Mouse (Mus musculus): Measurements from ENCODE around the gene Vstm2a. TPM values are rescaled to one million over a fixed set of nuclear protein-coding genes. Genes with fewer than 3 reads are reported as not detected.
A peak's percentile ranks its signal among the peaks of the same experiment; 100 is the strongest.

The Vstm2a gene
- polyA plus RNA-seq, 1 experiment from 2014 or later = 15.0 TPM

DNA sequence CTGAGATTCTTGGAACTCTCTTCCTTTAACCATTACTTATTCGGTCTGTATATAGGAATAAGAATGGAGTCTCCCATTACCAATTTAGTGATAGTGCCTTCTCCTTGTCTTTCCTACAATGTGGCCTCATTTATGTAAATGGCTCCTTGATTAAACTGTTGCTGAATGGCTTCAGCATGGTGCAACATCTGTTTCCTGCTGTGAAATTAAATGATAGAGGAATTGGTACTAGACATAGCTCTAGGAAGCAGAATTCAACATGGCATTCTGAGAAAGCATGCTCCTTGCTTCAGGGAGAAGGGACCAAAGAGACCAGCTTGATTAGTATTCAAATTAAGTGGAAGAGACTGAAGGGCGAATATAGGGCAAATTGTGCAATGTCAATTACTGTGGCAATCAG is 57.6 kb downstream of the Vstm2a start:
- H3K27ac ChIP-seq = no peak overlapping the region
- WGBS = 81% methylated on average over 2 of the region's 2 CpGs
- peak; percentile 25; the same call in 1 of the 2 replicates for ATAC-seq (ENCODE audit: low FRiP score, low read depth)

DNA sequence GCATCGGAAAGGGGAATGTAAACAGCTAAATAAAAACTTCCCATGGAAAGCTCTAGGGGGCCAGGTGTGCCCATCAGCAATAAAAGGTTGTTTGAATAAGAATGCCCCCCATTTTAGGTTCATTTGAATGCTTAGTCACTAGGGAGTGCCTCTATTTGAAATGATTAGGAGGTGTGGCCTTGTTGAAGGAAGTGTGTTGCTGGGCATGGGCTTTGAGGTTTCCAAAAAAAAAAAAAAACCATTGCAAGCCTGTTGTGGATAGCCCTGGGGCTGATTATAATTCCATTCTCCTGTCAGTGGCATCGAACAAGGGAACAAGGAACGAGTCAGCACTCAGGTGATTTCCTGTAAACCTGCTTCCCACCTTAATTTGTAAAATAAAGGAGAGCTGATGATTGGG is 87.7 kb downstream of the Vstm2a start:
- Histone ChIP-seq H3K4me3 (no peak overlapping the region), H3K9ac (no peak overlapping the region), H3K4me1 (no peaks in the 10 kb centered on the region), H3K27me3 (replicated peaks) (no peaks in the 10 kb centered on the region), H3K9me3 (no peaks in the 10 kb centered on the region), H3K36me3 (no peaks in the 10 kb centered on the region), H3K27ac (no peak overlapping the region), H3K4me2 (replicated peaks) (no peak overlapping the region)
- WGBS = 34% methylated on average over 3 of the region's 3 CpGs
- ATAC-seq (ENCODE audit: low FRiP score, low read depth) = no peak

More for the DNA sequence above, 57.6 kb downstream of the Vstm2a start:
- Histone ChIP-seq H3K4me1 (no peaks in the 10 kb centered on the region), H3K9ac (no peak overlapping the region), H3K4me3 (no peak overlapping the region), H3K4me2 (replicated peaks) (no peak overlapping the region), H3K27me3 (replicated peaks) (no peaks in the 10 kb centered on the region), H3K9me3 (no peaks in the 10 kb centered on the region), H3K36me3 (no peaks in the 10 kb centered on the region)

DNA sequence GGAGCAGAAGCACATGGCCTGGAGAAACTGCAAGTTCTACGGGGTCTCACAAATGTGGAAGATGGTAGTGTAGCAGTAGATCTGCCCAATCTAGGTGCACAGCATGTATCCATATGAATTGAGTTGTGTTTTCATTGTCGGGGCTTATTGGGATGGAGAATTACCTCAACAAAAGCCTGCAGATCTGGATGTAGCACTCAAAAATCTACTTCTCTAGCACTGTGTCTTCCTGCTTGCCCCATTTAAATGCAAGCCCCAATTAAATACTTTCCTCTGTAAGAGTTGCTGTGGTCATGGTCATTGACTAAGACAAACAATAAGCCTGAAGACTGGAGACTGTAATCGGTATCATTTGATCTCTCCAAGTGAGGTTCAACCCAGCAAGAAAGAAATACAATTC is 88.2 kb downstream of the Vstm2a start:
- ATAC-seq (ENCODE audit: low FRiP score, low read depth) = no peak
- Histone ChIP-seq H3K27me3 (replicated peaks) (no peaks in the 10 kb centered on the region), H3K27ac (no peak overlapping the region), H3K4me3 (no peak overlapping the region), H3K9me3 (no peaks in the 10 kb centered on the region), H3K4me2 (replicated peaks) (no peak overlapping the region), H3K4me1 (no peaks in the 10 kb centered on the region), H3K36me3 (no peaks in the 10 kb centered on the region), H3K9ac (no peak overlapping the region)
- 74% methylated on average over 3 of the region's 3 CpGs for WGBS

DNA sequence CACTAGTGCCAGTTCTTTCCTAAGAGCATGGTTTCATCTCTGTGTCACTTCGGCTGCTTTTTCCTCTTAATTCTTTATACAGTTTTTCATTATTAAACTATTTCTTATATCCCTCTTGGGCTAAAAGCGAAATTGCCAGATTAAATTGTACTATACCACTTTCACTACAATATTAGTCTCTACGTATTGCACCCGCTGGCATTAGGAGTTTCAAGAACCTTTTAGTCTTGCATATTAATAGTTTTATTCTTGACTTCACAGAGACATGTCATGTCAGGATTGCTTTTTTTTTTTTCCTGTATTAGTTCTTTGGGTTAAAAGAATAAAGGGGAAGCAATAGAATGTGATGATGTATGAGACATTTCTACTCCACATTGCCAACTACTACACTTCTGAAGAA is 94.4 kb downstream of the Vstm2a start:
- 92% methylated on average over 4 of the region's 4 CpGs for WGBS
- H3K9ac ChIP-seq = no peak overlapping the region
- no peak for ATAC-seq (ENCODE audit: low FRiP score, low read depth)
- H3K27me3 ChIP-seq (replicated peaks) = no peaks in the 10 kb centered on the region
- H3K27ac ChIP-seq = no peak overlapping the region
- H3K4me1 ChIP-seq = no peaks in the 10 kb centered on the region
- no peak overlapping the region for H3K4me2 ChIP-seq (replicated peaks)
- no peaks in the 10 kb centered on the region for H3K9me3 ChIP-seq
- H3K4me3 ChIP-seq = no peak overlapping the region
- no peaks in the 10 kb centered on the region for H3K36me3 ChIP-seq

DNA sequence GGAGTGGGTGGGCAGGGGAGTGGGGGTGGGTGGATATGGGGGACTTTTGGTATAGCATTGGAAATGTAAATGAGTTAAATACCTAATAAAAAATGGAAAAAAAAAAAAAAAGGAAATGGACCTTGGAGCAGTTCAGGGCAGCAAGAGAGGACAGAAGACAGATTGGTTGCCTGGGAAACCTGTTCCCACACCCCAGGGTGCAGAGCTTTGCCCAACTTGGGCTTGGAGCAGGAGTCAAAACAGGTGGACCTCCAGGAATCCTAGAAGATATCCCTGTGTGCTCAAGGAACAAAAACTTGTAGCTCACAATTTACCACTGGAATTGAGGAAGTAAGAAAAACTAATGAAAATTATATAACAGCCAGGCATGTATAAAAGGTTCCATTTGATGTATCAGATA is 96.8 kb downstream of the Vstm2a start:
- no peak overlapping the region for H3K4me3 ChIP-seq
- no peak overlapping the region for H3K4me2 ChIP-seq (replicated peaks)
- H3K27ac ChIP-seq = no peak overlapping the region
- no peaks in the 10 kb centered on the region for H3K36me3 ChIP-seq
- no peaks in the 10 kb centered on the region for H3K27me3 ChIP-seq (replicated peaks)
- no peak for ATAC-seq (ENCODE audit: low FRiP score, low read depth)
- H3K9me3 ChIP-seq = no peaks in the 10 kb centered on the region
- no peak overlapping the region for H3K9ac ChIP-seq
- H3K4me1 ChIP-seq = no peaks in the 10 kb centered on the region

DNA sequence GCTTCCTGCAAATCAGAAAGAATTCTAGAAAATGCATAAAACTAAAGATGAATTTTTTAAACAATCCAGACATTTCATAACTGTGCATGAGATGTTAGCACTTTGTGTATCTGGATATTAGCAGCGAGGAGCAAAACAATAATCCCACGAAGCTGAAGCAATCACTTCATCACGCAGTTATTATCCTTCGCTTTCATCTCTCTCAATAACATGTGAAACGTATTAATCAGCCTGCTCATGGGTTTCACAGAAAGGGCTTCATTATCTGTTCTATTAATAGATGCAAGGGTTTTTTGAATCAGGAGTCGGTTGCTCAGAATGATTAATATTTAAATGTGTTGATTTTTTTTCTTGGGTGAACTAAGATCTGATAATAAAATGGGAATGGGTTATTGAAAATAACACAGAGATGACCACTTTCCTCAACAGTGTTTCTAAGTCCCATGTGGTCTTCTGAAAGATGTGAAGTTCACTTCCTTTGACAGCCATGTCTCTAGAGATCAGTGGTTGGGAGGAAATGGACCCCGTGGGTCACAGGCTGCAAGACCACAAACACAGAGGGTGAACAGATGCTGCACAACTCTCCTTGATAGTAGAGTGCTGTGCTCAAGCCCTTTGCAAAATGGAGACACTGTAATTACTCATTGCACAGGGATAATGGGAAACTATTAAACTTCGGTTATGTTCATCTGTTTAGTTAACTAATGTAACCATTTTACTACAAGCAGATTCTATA is 109.5 kb downstream of the Vstm2a start:
- H3K27me3 ChIP-seq (replicated peaks) = no peaks in the 10 kb centered on the region
- no peak overlapping the region for H3K9ac ChIP-seq
- WGBS = 78% methylated on average over 8 of the region's 8 CpGs
- no peak overlapping the region for H3K27ac ChIP-seq
- H3K4me2 ChIP-seq (replicated peaks) = no peak overlapping the region
- no peak for ATAC-seq (ENCODE audit: low FRiP score, low read depth)
- no peaks in the 10 kb centered on the region for H3K4me1 ChIP-seq
- H3K9me3 ChIP-seq = no peaks in the 10 kb centered on the region
- no peaks in the 10 kb centered on the region for H3K36me3 ChIP-seq
- H3K4me3 ChIP-seq = no peak overlapping the region

DNA sequence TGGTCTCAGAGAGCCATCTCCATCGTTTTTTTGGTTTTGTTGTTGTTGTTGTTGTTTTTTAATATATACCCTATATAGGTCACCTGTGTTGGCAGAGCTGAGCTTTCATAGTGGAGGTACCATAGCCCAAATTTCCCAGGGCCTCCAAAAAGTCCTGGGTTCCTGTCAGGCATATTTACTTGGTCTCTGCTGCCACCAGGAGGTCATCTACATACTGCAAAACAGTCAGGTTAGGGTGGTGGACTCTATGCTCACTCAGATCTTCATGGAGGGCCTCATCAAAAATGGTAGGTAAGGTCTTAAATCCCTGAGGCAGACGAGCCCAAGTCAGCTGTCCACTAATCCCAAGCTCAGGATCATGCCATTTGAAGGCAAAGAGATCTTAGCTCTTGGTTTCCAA is 146.1 kb downstream of the Vstm2a start:
- no peaks in the 10 kb centered on the region for H3K27me3 ChIP-seq (replicated peaks)
- ATAC-seq (ENCODE audit: low FRiP score, low read depth) = no peak
- H3K27ac ChIP-seq = no peak overlapping the region
- WGBS = 50% methylated on average over 2 of the region's 2 CpGs
- no peak overlapping the region for H3K4me3 ChIP-seq
- H3K9ac ChIP-seq = no peak overlapping the region
- H3K4me1 ChIP-seq = no peaks in the 10 kb centered on the region
- no peaks in the 10 kb centered on the region for H3K36me3 ChIP-seq
- H3K4me2 ChIP-seq (replicated peaks) = no peak overlapping the region
- H3K9me3 ChIP-seq = no peaks in the 10 kb centered on the region

DNA sequence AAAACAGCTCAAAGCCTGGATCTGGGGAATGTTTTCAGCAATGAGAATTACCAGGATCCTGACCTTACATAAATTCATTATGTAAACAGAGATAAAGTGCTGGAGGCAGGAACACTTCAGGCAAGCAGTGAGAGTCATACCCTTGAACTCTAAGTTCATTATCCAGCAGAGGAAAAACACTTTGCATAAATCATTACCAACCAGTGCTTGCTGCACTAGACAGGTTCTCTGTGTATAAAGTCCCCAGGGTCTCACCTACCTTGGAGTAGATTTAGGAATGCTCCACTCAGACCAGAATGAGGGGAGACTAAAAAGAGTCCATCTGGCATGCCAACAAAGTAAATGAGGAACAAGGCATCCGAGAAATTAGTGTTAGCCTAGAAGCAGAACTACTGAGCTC is 154.2 kb downstream of the Vstm2a start:
- Histone ChIP-seq H3K27ac (no peak overlapping the region), H3K9me3 (no peaks in the 10 kb centered on the region), H3K4me3 (no peak overlapping the region), H3K4me2 (replicated peaks) (no peak overlapping the region), H3K36me3 (no peaks in the 10 kb centered on the region), H3K4me1 (no peaks in the 10 kb centered on the region), H3K9ac (no peak overlapping the region), H3K27me3 (replicated peaks) (no peaks in the 10 kb centered on the region)
- 84% methylated on average over 1 of the region's 1 CpGs for WGBS
- ATAC-seq (ENCODE audit: low FRiP score, low read depth) = no peak

DNA sequence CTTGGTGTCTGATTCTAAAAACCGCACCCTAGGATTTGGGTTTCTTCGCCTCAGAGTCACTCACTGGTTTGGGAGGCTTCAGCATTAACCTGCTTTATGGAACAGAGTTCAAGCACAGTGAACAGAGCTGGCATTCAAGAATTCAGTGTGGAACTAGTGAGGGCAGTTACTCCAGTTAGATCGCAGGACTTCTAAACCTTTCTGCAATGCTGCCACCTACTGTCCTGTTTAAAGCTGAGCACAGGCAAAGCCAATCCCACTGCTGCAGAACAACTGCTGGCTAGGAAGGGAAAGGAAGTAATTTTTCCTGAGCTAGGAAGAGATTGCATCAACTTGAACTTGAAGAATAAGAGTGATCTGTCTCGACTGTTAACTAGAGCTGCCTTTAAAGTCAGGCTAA is 155.1 kb downstream of the Vstm2a start:
- H3K27ac ChIP-seq = no peak overlapping the region
- no peaks in the 10 kb centered on the region for H3K9me3 ChIP-seq
- no peaks in the 10 kb centered on the region for H3K36me3 ChIP-seq
- H3K4me2 ChIP-seq (replicated peaks) = no peak overlapping the region
- no peaks in the 10 kb centered on the region for H3K4me1 ChIP-seq
- no peak overlapping the region for H3K4me3 ChIP-seq
- H3K9ac ChIP-seq = no peak overlapping the region
- WGBS = 32% methylated on average over 4 of the region's 4 CpGs
- H3K27me3 ChIP-seq (replicated peaks) = no peaks in the 10 kb centered on the region
- ATAC-seq (ENCODE audit: low FRiP score, low read depth) = peak; percentile 76

DNA sequence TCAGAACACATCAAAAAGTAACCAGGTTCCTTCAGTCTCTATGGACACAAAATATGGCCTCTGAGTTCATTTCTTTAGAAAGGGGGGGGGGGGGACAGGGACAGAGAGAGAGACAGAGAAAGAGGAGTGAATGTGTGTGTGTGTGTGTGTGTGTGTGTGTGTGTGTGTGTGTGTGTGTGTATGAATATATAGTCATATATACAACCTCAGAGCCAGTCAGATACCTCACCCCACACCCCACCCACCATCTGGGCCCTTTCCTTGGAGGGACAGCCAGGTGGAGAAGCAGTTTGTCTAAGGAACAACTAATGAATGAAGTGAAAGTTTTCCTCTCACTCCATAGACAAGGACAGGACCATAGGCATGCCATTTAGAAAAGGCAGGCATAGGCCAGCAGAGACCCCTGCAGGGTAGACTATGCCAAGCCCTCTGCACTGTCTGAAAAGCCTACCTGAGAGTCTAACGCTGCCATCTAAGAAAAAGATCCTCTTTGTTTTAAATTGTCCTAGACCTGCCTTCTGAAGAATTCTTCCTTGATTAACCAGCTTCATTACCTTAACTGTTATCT is 155.6 kb downstream of the Vstm2a start:
- no peak for ATAC-seq (ENCODE audit: low FRiP score, low read depth)
- no peak overlapping the region for H3K9ac ChIP-seq
- WGBS = 51% methylated on average over 1 of the region's 1 CpGs
- H3K27me3 ChIP-seq (replicated peaks) = no peaks in the 10 kb centered on the region
- H3K27ac ChIP-seq = no peak overlapping the region
- no peaks in the 10 kb centered on the region for H3K9me3 ChIP-seq
- no peak overlapping the region for H3K4me2 ChIP-seq (replicated peaks)
- no peak overlapping the region for H3K4me3 ChIP-seq
- no peaks in the 10 kb centered on the region for H3K36me3 ChIP-seq
- H3K4me1 ChIP-seq = no peaks in the 10 kb centered on the region

DNA sequence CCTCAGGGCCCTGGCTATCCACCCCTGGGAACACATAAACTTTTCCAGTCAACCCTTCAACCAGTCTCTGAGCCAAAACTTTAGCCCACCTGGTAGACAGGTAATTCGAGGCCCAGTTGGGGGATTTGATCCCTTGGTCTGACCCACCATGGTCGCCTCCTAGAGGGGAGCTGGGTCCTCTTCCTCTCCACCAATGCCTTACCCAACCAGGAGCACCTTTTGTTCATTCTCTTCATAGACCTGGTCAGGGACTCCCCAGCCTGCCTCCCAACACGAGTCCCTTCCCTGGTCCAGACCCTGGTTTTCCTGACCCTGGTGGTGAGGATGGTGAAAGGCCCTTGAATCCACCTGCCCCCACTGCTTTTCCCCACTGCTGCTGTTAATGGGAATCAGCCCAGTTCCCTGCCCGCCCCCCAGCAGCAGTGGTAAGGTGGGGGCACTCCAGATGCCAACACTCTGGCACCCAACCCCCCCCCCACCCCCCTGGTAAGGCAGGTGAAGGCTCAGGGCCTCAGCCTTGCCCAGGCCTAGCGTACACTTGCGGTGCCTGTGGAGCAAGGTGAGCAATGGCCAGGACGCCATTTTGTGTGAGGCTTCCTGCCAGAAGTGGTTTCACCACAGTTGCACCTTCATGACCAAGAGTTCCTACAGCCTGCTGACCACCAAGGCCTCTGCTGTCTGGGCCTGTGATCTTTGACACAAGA is 182.2 kb downstream of the Vstm2a start:
- H3K9ac ChIP-seq = no peak overlapping the region
- peak; percentile 44; the same call in 1 of the 2 replicates for ATAC-seq (ENCODE audit: low FRiP score, low read depth)
- H3K36me3 ChIP-seq = no peaks in the 10 kb centered on the region
- no peaks in the 10 kb centered on the region for H3K27me3 ChIP-seq (replicated peaks)
- 91% methylated on average over 7 of the region's 7 CpGs for WGBS
- no peaks in the 10 kb centered on the region for H3K4me1 ChIP-seq
- H3K4me3 ChIP-seq = no peak overlapping the region
- H3K9me3 ChIP-seq = no peaks in the 10 kb centered on the region
- H3K27ac ChIP-seq = no peak overlapping the region
- no peak overlapping the region for H3K4me2 ChIP-seq (replicated peaks)

Measured in neural tube, embryonic 12.5 days (tissue).